Mouse (Mus musculus) cerebellum, postnatal 10 days (tissue): ENCODE measurements around the gene Scyl1.
A peak's percentile ranks its signal among the peaks of the same experiment; 100 is the strongest.

Experiments
- DNase-seq, 2 experiments: peaks; one replicate each; pipeline ENCODE4 v3.0.0; 2021; ENCODE audit warnings: mixed read lengths in 2 of 2

Gene Scyl1

GRCm38 (mm10) chr19:5787128-5787635, 16.0 kb upstream of the Scyl1 start:
- DNase-seq: peak; percentile 93 to 95

GRCm38 (mm10) chr19:5786441-5787114, 15.4 kb upstream of the Scyl1 start:
- peak; percentile 92 to 93 for DNase-seq

GRCm38 (mm10) chr19:5784958-5785577, 13.8 kb upstream of the Scyl1 start:
- peak; percentile 50 to 58 for DNase-seq

GRCm38 (mm10) chr19:5782121-5782520, 10.9 kb upstream of the Scyl1 start:
- DNase-seq: no peak

- DNase-seq: no peak
Measured at GRCm38 (mm10) chr19:5781532-5781931, 10.3 kb upstream of the Scyl1 start.

- DNase-seq: peak; percentile 75 to 79
Measured at GRCm38 (mm10) chr19:5780203-5780602, 9.0 kb upstream of the Scyl1 start.

- DNase-seq: no peak
Measured at GRCm38 (mm10) chr19:5778312-5778711, 7.1 kb upstream of the Scyl1 start.

- DNase-seq: no peak
Measured at GRCm38 (mm10) chr19:5777387-5778032, 6.3 kb upstream of the Scyl1 start.

- peak; percentile 56 to 58 for DNase-seq
Measured at GRCm38 (mm10) chr19:5770311-5770710, 908 bp downstream of the Scyl1 start.

- no peak for DNase-seq
Measured at GRCm38 (mm10) chr19:5767271-5767670, 3.9 kb downstream of the Scyl1 start.

GRCm38 (mm10) chr19:5763163-5763562, 8.1 kb downstream of the Scyl1 start:
- peak in 1 of 2 experiments; percentile 12 for DNase-seq

- DNase-seq: peak; percentile 68 to 73
Measured at GRCm38 (mm10) chr19:5758878-5759403, 12.3 kb downstream of the Scyl1 start.

GRCm38 (mm10) chr19:5756991-5757636, 14.1 kb downstream of the Scyl1 start:
- peak; percentile 49 to 56 for DNase-seq

- peak in 1 of 2 experiments; percentile 41 for DNase-seq
Measured at GRCm38 (mm10) chr19:5756321-5756985, 14.8 kb downstream of the Scyl1 start.

- peak; percentile 78 to 79 for DNase-seq
Measured at GRCm38 (mm10) chr19:5751742-5752141, 19.5 kb downstream of the Scyl1 start.

- DNase-seq: peak in 1 of 2 experiments; percentile 12
Measured at GRCm38 (mm10) chr19:5750951-5751350, 20.3 kb downstream of the Scyl1 start.

GRCm38 (mm10) chr19:5749476-5749875, 21.7 kb downstream of the Scyl1 start:
- no peak for DNase-seq

- no peak for DNase-seq
Measured at GRCm38 (mm10) chr19:5746907-5747363, 24.3 kb downstream of the Scyl1 start.

GRCm38 (mm10) chr19:5745756-5746710, 25.2 kb downstream of the Scyl1 start:
- peak in 1 of 2 experiments; percentile 63 for DNase-seq

- DNase-seq: peak; percentile 77 to 79
Measured at GRCm38 (mm10) chr19:5743576-5743975, 27.6 kb downstream of the Scyl1 start.

GRCm38 (mm10) chr19:5742241-5742641, 29.0 kb downstream of the Scyl1 start:
- DNase-seq: no peak
